10 mouse cellular contexts compared by ENCODE assay signal in genomic region chr8:71596384-71596783, GRCm38 (mm10). TPM values are rescaled to one million over a fixed set of nuclear protein-coding genes. Genes with fewer than 3 reads are reported as not detected.
DNase-seq lines count a peak whose midpoint lies in the region; ATAC-seq and TF ChIP-seq lines count a peak whose summit lies in the region.
"Had no signal": no experiment of that assay in that cellular context is flagged by ENCODE, and none has a peak within 500 bp of the region (broad histone marks: within the 10 kb centered on the region; RNA-seq: fewer than 3 reads in every experiment).

No protein-coding gene starts in this region.

- peak overlapping the region; percentile 25; the same call in 1 of the 2 replicates for H3K4me2 ChIP-seq in hindbrain, postnatal 0 days (ENCODE audit: low read depth, low read length)
- no peak overlapping the region; the same call in 1 of the 2 replicates for H3K4me2 ChIP-seq in hindbrain, embryonic 16.5 days (ENCODE audit: low read length)
- peak overlapping the region; percentile 35; the same call in 1 of the 2 replicates for H3K4me2 ChIP-seq in limb, embryonic 13.5 days (replicated peaks)

- no peak for TF ChIP-seq POLR2A in ES-Bruce4 (IDR thresholded peaks at IDR 0.05; ENCODE audit: insufficient read depth, low read length)

- TF ChIP-seq EP300 in ES-Bruce4 (IDR thresholded peaks at IDR 0.05; ENCODE audit: insufficient read depth, low read depth, low read length): no peak

- peaks cover 4% of the 10 kb centered on the region; the same call in 1 of the 2 replicates for H3K27me3 ChIP-seq in hindbrain, postnatal 0 days (ENCODE audit: insufficient read depth, low read length)
- peaks cover 7% of the 10 kb centered on the region for H3K27me3 ChIP-seq in hindbrain, embryonic 16.5 days (replicated peaks; ENCODE audit: control insufficient read depth, insufficient read depth, low read length)
- no peaks in the 10 kb centered on the region for H3K27me3 ChIP-seq in ES-Bruce4 (ENCODE audit: control insufficient read depth, insufficient read depth, low read length, poor library complexity, severe bottlenecking)
- peaks cover 18% of the 10 kb centered on the region for H3K27me3 ChIP-seq in limb, embryonic 13.5 days

- no peaks in the 10 kb centered on the region for H3K9me3 ChIP-seq in hindbrain, postnatal 0 days (ENCODE audit: low read length)
- no peaks in the 10 kb centered on the region for H3K9me3 ChIP-seq in hindbrain, embryonic 16.5 days (ENCODE audit: control insufficient read depth, low read length)
- no peaks in the 10 kb centered on the region for H3K9me3 ChIP-seq in ES-Bruce4 (replicated peaks; ENCODE audit: control insufficient read depth, insufficient read depth, low read length, poor library complexity, severe bottlenecking)
- no peaks in the 10 kb centered on the region for H3K9me3 ChIP-seq in limb, embryonic 13.5 days
- H3K9me3 ChIP-seq: hindbrain, embryonic 15.5 days; limb, embryonic 15.5 days had no signal

- H3K36me3 ChIP-seq in hindbrain, postnatal 0 days (ENCODE audit: insufficient read depth, low read length): no peaks in the 10 kb centered on the region
- H3K36me3 ChIP-seq in hindbrain, embryonic 16.5 days (ENCODE audit: control insufficient read depth, insufficient read depth, low read length): peaks cover 3% of the 10 kb centered on the region; the same call in 1 of the 2 replicates
- H3K36me3 ChIP-seq in ES-Bruce4 (ENCODE audit: control insufficient read depth, insufficient read depth, low read length, poor library complexity, severe bottlenecking): no peaks in the 10 kb centered on the region
- peaks cover 27% of the 10 kb centered on the region for H3K36me3 ChIP-seq in limb, embryonic 13.5 days

- H3K27ac ChIP-seq in hindbrain, postnatal 0 days: no peak overlapping the region
- H3K27ac ChIP-seq in hindbrain, embryonic 16.5 days (ENCODE audit: low read depth, low read length): no peak overlapping the region
- no peak overlapping the region for H3K27ac ChIP-seq in ES-Bruce4 (ENCODE audit: insufficient read depth, low read length)
- no peak overlapping the region for H3K27ac ChIP-seq in limb, embryonic 13.5 days
- H3K27ac ChIP-seq: hindbrain, embryonic 15.5 days; limb, embryonic 15.5 days had no signal

- peaks cover 11% of the 10 kb centered on the region for H3K4me1 ChIP-seq in hindbrain, postnatal 0 days (ENCODE audit: insufficient read depth, low read length)
- peaks cover 21% of the 10 kb centered on the region for H3K4me1 ChIP-seq in hindbrain, embryonic 16.5 days (ENCODE audit: control insufficient read depth, insufficient read depth, low read depth, low read length)
- H3K4me1 ChIP-seq in ES-Bruce4 (ENCODE audit: control insufficient read depth, insufficient read depth, low read length): no peaks in the 10 kb centered on the region
- peaks cover 32% of the 10 kb centered on the region for H3K4me1 ChIP-seq in limb, embryonic 13.5 days

- ATAC-seq in hindbrain, postnatal 0 days: no peak
- ATAC-seq in hindbrain, embryonic 16.5 days: no peak
- ATAC-seq in limb, embryonic 13.5 days (ENCODE audit: low FRiP score, low read depth): no peak

- H3K9ac ChIP-seq in hindbrain, postnatal 0 days (replicated peaks; ENCODE audit: low read length): no peak overlapping the region
- no peak overlapping the region for H3K9ac ChIP-seq in hindbrain, embryonic 16.5 days (ENCODE audit: low read depth, low read length)
- no peak overlapping the region for H3K9ac ChIP-seq in ES-Bruce4 (ENCODE audit: low read depth, poor library complexity, severe bottlenecking)
- H3K9ac ChIP-seq in limb, embryonic 13.5 days: peak overlapping the region; percentile 35; the same call in 1 of the 2 replicates
- H3K9ac ChIP-seq: hindbrain, embryonic 15.5 days had no signal

- DNase-seq in hindbrain, postnatal 0 days (ENCODE audit: low spot score): no peak
- DNase-seq in B cell, adult 2 months: peak; percentile 33 to 39
- DNase-seq in spleen, postnatal 14 days (ENCODE audit: low spot score in 2 of 2): no peak
- no peak for DNase-seq in frontal cortex, postnatal 25 days (ENCODE audit: low spot score in 2 of 2)

- no peak for TF ChIP-seq CTCF in hindbrain, postnatal 0 days (IDR thresholded peaks at IDR 0.05; ENCODE audit: low read depth)
- TF ChIP-seq CTCF in ES-Bruce4 (IDR thresholded peaks at IDR 0.05; ENCODE audit: low read depth, low read length): peak; percentile 8

- no peak overlapping the region for H3K4me3 ChIP-seq in hindbrain, postnatal 0 days (ENCODE audit: low read length)
- H3K4me3 ChIP-seq in hindbrain, embryonic 16.5 days (ENCODE audit: low read length): no peak overlapping the region
- H3K4me3 ChIP-seq in ES-Bruce4 (ENCODE audit: low read depth, low read length): no peak overlapping the region
- H3K4me3 ChIP-seq in limb, embryonic 13.5 days: no peak overlapping the region
- H3K4me3 ChIP-seq: limb, embryonic 15.5 days had no signal

- 63% methylated on average over 6 of the region's 6 CpGs for WGBS in hindbrain, postnatal 0 days
- 61% methylated on average over 6 of the region's 6 CpGs for WGBS in hindbrain, embryonic 16.5 days
- 61% methylated on average over 6 of the region's 6 CpGs for WGBS in limb, embryonic 13.5 days

RNA-seq across cellular contexts. Expression of gene Fam129c, which starts 1.1 kb away (rescaled TPM):
- 6.0 TPM in 2 replicates for total RNA-seq in hindbrain, postnatal 0 days (2014; rRNA removed)
- 3.3 and 4.0 TPM in 2 replicates for polyA plus RNA-seq in hindbrain, postnatal 0 days (2015; fragmentation: Nextera tagmentation; extraction: Ambion mirVana)
- polyA plus RNA-seq in hindbrain, embryonic 16.5 days (2015; fragmentation: Nextera tagmentation; extraction: Ambion mirVana): 6.4 and 7.8 TPM in 2 replicates
- polyA plus RNA-seq in ES-Bruce4 (2011; ENCODE audit: insufficient read depth, insufficient read length, low read depth, missing spikeins): 6.4 and 9.0 TPM in 2 replicates
- 4.0 and 5.7 TPM in 2 replicates for polyA plus RNA-seq in limb, embryonic 13.5 days (2015; fragmentation: Nextera tagmentation; extraction: Ambion mirVana)

RNA-seq across cellular contexts. Expression of gene Pgls, which starts 4.4 kb away (rescaled TPM):
- total RNA-seq in hindbrain, postnatal 0 days (2014; rRNA removed): 344 and 379 TPM in 2 replicates
- polyA plus RNA-seq in hindbrain, postnatal 0 days (2015; fragmentation: Nextera tagmentation; extraction: Ambion mirVana): 272 and 275 TPM in 2 replicates
- 220 and 237 TPM in 2 replicates for polyA plus RNA-seq in hindbrain, embryonic 16.5 days (2015; fragmentation: Nextera tagmentation; extraction: Ambion mirVana)
- polyA plus RNA-seq in ES-Bruce4 (2011; ENCODE audit: insufficient read depth, insufficient read length, low read depth, missing spikeins): 57.2 and 65.6 TPM in 2 replicates
- polyA plus RNA-seq in limb, embryonic 13.5 days (2015; fragmentation: Nextera tagmentation; extraction: Ambion mirVana): 210 and 212 TPM in 2 replicates

RNA-seq across cellular contexts. Expression of gene Colgalt1, which starts 14.4 kb away (rescaled TPM):
- total RNA-seq in hindbrain, postnatal 0 days (2014; rRNA removed): 95.9 and 121 TPM in 2 replicates
- polyA plus RNA-seq in hindbrain, postnatal 0 days (2015; fragmentation: Nextera tagmentation; extraction: Ambion mirVana): 55.3 and 56.7 TPM in 2 replicates
- polyA plus RNA-seq in hindbrain, embryonic 16.5 days (2015; fragmentation: Nextera tagmentation; extraction: Ambion mirVana): 62.1 and 74.1 TPM in 2 replicates
- polyA plus RNA-seq in ES-Bruce4 (2011; ENCODE audit: insufficient read depth, insufficient read length, low read depth, missing spikeins): 83.2 and 85.2 TPM in 2 replicates
- polyA plus RNA-seq in limb, embryonic 13.5 days (2015; fragmentation: Nextera tagmentation; extraction: Ambion mirVana): 85.6 and 87.6 TPM in 2 replicates

RNA-seq across cellular contexts. Expression of gene Slc27a1, which starts 27.7 kb away (rescaled TPM):
- total RNA-seq in hindbrain, postnatal 0 days (2014; rRNA removed): 210 and 238 TPM in 2 replicates
- 127 and 152 TPM in 2 replicates for polyA plus RNA-seq in hindbrain, postnatal 0 days (2015; fragmentation: Nextera tagmentation; extraction: Ambion mirVana)
- 102 and 107 TPM in 2 replicates for polyA plus RNA-seq in hindbrain, embryonic 16.5 days (2015; fragmentation: Nextera tagmentation; extraction: Ambion mirVana)
- polyA plus RNA-seq in ES-Bruce4 (2011; ENCODE audit: insufficient read depth, insufficient read length, low read depth, missing spikeins): 21.8 and 27.3 TPM in 2 replicates
- 52.2 and 52.3 TPM in 2 replicates for polyA plus RNA-seq in limb, embryonic 13.5 days (2015; fragmentation: Nextera tagmentation; extraction: Ambion mirVana)

RNA-seq across cellular contexts. Expression of gene Nxnl1, which starts 30.0 kb away (rescaled TPM):
- total RNA-seq in hindbrain, postnatal 0 days (2014; rRNA removed): not detected in 2 replicates
- polyA plus RNA-seq in hindbrain, postnatal 0 days (2015; fragmentation: Nextera tagmentation; extraction: Ambion mirVana): 0.20 TPM in 1 of 2 replicates, not detected in the other
- polyA plus RNA-seq in hindbrain, embryonic 16.5 days (2015; fragmentation: Nextera tagmentation; extraction: Ambion mirVana): not detected in 2 replicates
- polyA plus RNA-seq in ES-Bruce4 (2011; ENCODE audit: insufficient read depth, insufficient read length, low read depth, missing spikeins): not detected in 2 replicates
- not detected in 2 replicates for polyA plus RNA-seq in limb, embryonic 13.5 days (2015; fragmentation: Nextera tagmentation; extraction: Ambion mirVana)
- polyA plus RNA-seq: heart, embryonic 14.5 days had no signal

Comparison
In these comparisons a context has a peak if more than half of its experiments do, and no peak if none do; other contexts are left out.
1. DNase-seq: peak in B cell, adult 2 months (2 of 2); none in hindbrain, postnatal 0 days (single experiment), spleen, postnatal 14 days (0 of 2) and frontal cortex, postnatal 25 days (0 of 2).